Mouse (Mus musculus) spleen, adult 2 months (tissue): ENCODE results near the gene Ppm1e.

Source experiments
- CTCF ChIP-seq: fragments of 200-500 bp; IDR thresholded peaks from 2 replicates; pipeline ENCODE4 v1.5.1; 2011; ENCODE audit warnings: mild to moderate bottlenecking, inconsistent platforms; ENCODE audit not compliant: insufficient read depth, insufficient read length, insufficient replicate concordance; ENCODE audit errors: extremely low read depth
- POLR2A ChIP-seq: fragments of 200-500 bp; IDR thresholded peaks from 2 replicates; pipeline ENCODE4 v1.6.1; 2011; ENCODE audit warnings: low read depth, low read length, inconsistent platforms

- no peak for TF ChIP-seq CTCF
- TF ChIP-seq POLR2A, result no peak
These were observed 80.0 kb downstream of the Ppm1e start for GRCm38 (mm10) chr11:87278807-87279206.
